Mouse (Mus musculus) lung, adult 2 months (tissue): Measurements from ENCODE around the gene Wrb. TPM values are rescaled to one million over a fixed set of nuclear protein-coding genes. Genes with fewer than 3 reads are reported as not detected.
"Not testable (repeated sequence)": the region's sequence is repeated elsewhere in the genome, so short reads cannot be mapped to it uniquely, and the experiment has no call there.

Source experiments
- DNase-seq: peaks from one replicate; pipeline ENCODE4 v3.0.0; 2022
- H3K4me1 ChIP-seq: fragments of 200-500 bp; 2 replicates; pipeline ENCODE4 v1.6.1; 2011; ENCODE audit warnings: low read length; ENCODE audit not compliant: control insufficient read depth, insufficient read depth
- H3K4me3 ChIP-seq: fragments of 200-500 bp; replicated peaks from 2 replicates; pipeline ENCODE3; 2011; ENCODE audit warnings: low read depth, mild to moderate bottlenecking, control low read depth, low read length; ENCODE audit errors: extremely low read depth
- CTCF ChIP-seq: fragments of 200-500 bp; IDR thresholded peaks from 2 replicates; pipeline ENCODE4 v1.5.1; 2011; ENCODE audit warnings: mild to moderate bottlenecking, low read length, control low read depth; ENCODE audit not compliant: insufficient read depth
- POLR2A ChIP-seq: fragments of 200-500 bp; IDR thresholded peaks from 2 replicates; pipeline ENCODE4 v1.6.1; 2011; ENCODE audit warnings: low read depth, mild to moderate bottlenecking, control low read depth, low read length, borderline replicate concordance; ENCODE audit errors: extremely low read depth
- WGBS: fragments of 180-500 bp; shearing (Covaris S2); methylation state at CpG from one replicate; pipeline ENCODE4 v1.1.7; 2018; 5-methylcytosine and 5-hydroxymethylcytosine counted together
- polyA plus RNA-seq: library from polyadenylated mRNA; depleted of rRNA; stranded (reverse); fragments of >200 nt; gene quantifications from 2 replicates; pipeline ENCODE4 v1.2.3, GENCODE M21; 2012

Wrb gene
- polyA plus RNA-seq, 1 experiment, result 81.5 TPM

GRCm38 (mm10) chr16:96126684-96127171, 18.5 kb upstream of the Wrb start:
- TF ChIP-seq CTCF, result no peak
- peak; percentile 16; the same call in 1 of the 2 replicates for TF ChIP-seq POLR2A

GRCm38 (mm10) chr16:96127288-96127656, 17.9 kb upstream of the Wrb start:
- TF ChIP-seq POLR2A (no peak), CTCF (no peak)
- 2% methylated on average over 51 of the region's 52 CpGs for WGBS
- Histone ChIP-seq H3K4me3 (peak overlapping the region; percentile 78), H3K4me1 (peaks cover 8% of the 10 kb centered on the region)
- DNase-seq, result no peak

More at GRCm38 (mm10) chr16:96126684-96127171, 18.5 kb upstream of the Wrb start:
- peaks cover 8% of the 10 kb centered on the region for H3K4me1 ChIP-seq
- WGBS, result 7% methylated on average over 19 of the region's 19 CpGs
- DNase-seq, result peak; percentile 39
- H3K4me3 ChIP-seq, result peak overlapping the region; percentile 78

- Histone ChIP-seq H3K4me1 (peaks cover 8% of the 10 kb centered on the region), H3K4me3 (peak within 1 kb of the TSS; percentile 78)
- TF ChIP-seq CTCF (no peak), POLR2A (peak; percentile 90)
- peak; percentile 89 for DNase-seq
- under 1% methylated on average over 65 of the region's 72 CpGs for WGBS
These were observed 17.4 kb upstream of the Wrb start, which contains the start of gene Hmgn1 for GRCm38 (mm10) chr16:96127657-96128344. Gene Hmgn1, minus strand, starts transcription at chr16:96127729.

GRCm38 (mm10) chr16:96128466-96128865, 16.7 kb upstream of the Wrb start:
- TF ChIP-seq POLR2A, result no peak
- TF ChIP-seq CTCF, result no peak
- 3% methylated on average over 9 of the region's 9 CpGs for WGBS
- no peak for DNase-seq
- Histone ChIP-seq H3K4me3 (peak overlapping the region; percentile 78), H3K4me1 (peaks cover 8% of the 10 kb centered on the region)

- not testable (repeated sequence) for H3K4me1 ChIP-seq, DNase-seq, H3K4me3 ChIP-seq
- 23% methylated on average over 6 of the region's 6 CpGs for WGBS
These were observed 478 bp upstream of the Wrb start for GRCm38 (mm10) chr16:96144748-96145109.

GRCm38 (mm10) chr16:96145814-96146213, 607 bp downstream of the Wrb start:
- no peaks in the 10 kb centered on the region for H3K4me1 ChIP-seq
- 1% methylated on average over 5 of the region's 5 CpGs for WGBS
- no peak for DNase-seq
- H3K4me3 ChIP-seq, result peak overlapping the region; percentile 68
- TF ChIP-seq POLR2A (no peak), CTCF (no peak)

GRCm38 (mm10) chr16:96148834-96149233, 3.6 kb downstream of the Wrb start:
- TF ChIP-seq POLR2A (no peak), CTCF (no peak)
- no peak overlapping the region for H3K4me3 ChIP-seq
- no peak for DNase-seq
- WGBS, result 68% methylated on average over 6 of the region's 6 CpGs
- H3K4me1 ChIP-seq, result no peaks in the 10 kb centered on the region

- no peak for TF ChIP-seq POLR2A
- TF ChIP-seq CTCF, result no peak
- no peaks in the 10 kb centered on the region for H3K4me1 ChIP-seq
- WGBS, result 63% methylated on average over 9 of the region's 9 CpGs
These were observed 4.1 kb downstream of the Wrb start for GRCm38 (mm10) chr16:96149311-96149710.

GRCm38 (mm10) chr16:96150995-96151394, 5.8 kb downstream of the Wrb start:
- TF ChIP-seq POLR2A (no peak), CTCF (no peak)
- no peak overlapping the region for H3K4me3 ChIP-seq
- WGBS, result 55% methylated on average over 4 of the region's 4 CpGs
- no peaks in the 10 kb centered on the region for H3K4me1 ChIP-seq
- DNase-seq, result no peak

More at GRCm38 (mm10) chr16:96149311-96149710, 4.1 kb downstream of the Wrb start:
- H3K4me3 ChIP-seq, result no peak overlapping the region
- DNase-seq, result no peak

GRCm38 (mm10) chr16:96151551-96151950, 6.3 kb downstream of the Wrb start:
- DNase-seq, result peak; percentile 68
- TF ChIP-seq POLR2A, result no peak
- peak; percentile 71 for TF ChIP-seq CTCF
- no peaks in the 10 kb centered on the region for H3K4me1 ChIP-seq
- no peak overlapping the region for H3K4me3 ChIP-seq
- WGBS, result 23% methylated on average over 9 of the region's 9 CpGs
